Mouse (Mus musculus) heart, adult 18-20 months (tissue): Measurements from ENCODE around the gene Mup19. TPM values are rescaled to one million over a fixed set of nuclear protein-coding genes. Genes with fewer than 3 reads are reported as not detected.
"Not testable (repeated sequence)": the region's sequence is repeated elsewhere in the genome, so short reads cannot be mapped to it uniquely, and the experiment has no call there.

Source experiments
- DNase-seq, 2 experiments: peaks; one replicate each; pipeline ENCODE4 v3.0.0; 2021 to 2022; ENCODE audit warnings: mixed read lengths in 1 of 2
- long read RNA-seq, 2 experiments: library from polyadenylated mRNA; stranded (forward); transcript quantifications; one replicate each; pipeline ENCODE4 v2.0.0; 2021
- total RNA-seq, 2 experiments: library from RNA; stranded (reverse); gene quantifications; 2 replicates each; pipeline ENCODE4 v1.2.3; 2021

The Mup19 gene
- total RNA-seq, result not detected
- long read RNA-seq, experiment 1, result 0 reads
- long read RNA-seq, experiment 2, result 0 reads

- DNase-seq, result not testable (repeated sequence)
Observed at GRCm38 (mm10) chr4:61782169-61782568, at the start of gene Mup19. TSS of gene Mup19 (minus strand) at chr4:61782269.

DNA sequence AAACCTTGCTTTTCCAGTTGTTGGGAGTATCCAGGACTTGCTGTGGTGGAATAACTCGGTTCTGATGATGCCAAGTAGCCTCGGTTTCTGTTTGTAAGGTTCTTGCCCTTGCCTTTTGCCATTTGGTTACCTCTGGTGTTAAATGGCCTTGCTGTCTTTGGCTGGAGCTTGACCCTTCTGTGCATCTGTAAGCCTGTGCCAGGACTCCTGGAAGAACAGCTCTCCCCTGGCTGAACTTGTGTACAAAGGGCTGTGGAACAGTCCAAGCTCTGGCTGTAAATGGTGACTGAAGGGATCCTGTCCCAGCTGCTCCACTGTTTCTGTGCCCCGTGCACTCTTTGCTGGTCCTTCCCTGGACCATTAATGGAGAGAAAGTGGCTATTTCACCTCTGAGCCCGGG lies 47.1 kb upstream of the Mup19 start:
- DNase-seq, result no peak

DNA sequence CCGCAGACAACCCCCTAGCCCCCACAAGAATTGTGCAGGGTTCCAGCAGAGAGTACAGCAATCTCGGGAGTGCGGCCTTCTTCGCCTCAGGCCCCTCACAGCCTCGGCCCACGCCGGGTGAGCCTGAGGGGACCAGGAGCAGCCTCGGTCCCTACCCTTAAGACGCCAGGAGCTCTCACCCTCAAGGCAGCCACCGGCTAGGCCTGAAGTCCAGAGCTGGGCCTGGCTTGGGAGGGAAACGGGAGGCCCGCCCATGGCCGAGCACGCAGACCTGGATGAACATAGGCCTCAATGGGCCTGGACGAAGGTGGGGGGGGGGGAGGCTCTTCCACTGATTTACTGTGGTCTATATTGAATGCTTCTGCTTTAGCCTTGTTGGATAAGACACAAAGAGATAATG lies 41.1 kb upstream of the Mup19 start:
- DNase-seq, result no peak

DNA sequence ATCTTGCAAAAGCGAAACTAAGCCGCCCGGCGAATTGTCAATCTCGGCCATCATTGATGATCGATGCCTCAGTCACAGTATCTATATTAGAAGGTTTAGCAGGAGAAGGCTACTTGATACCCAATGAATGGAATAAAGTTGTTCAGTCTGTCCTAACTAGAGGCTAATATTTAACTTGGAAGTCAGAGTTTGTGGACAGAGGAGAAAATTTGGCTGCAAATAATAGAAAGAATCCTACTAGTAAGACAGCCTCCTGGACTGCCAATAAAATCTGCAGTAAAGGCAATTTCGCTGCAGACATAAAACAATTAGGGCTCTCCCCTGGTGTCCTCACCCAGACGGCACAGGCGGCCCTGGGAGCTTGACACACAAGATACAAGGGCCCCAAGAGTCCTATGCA lies 40.5 kb upstream of the Mup19 start:
- not testable (repeated sequence) for DNase-seq

GRCm38 (mm10) chr4:61815602-61816001 lies 33.5 kb upstream of the Mup19 start:
- no peak for DNase-seq

DNA sequence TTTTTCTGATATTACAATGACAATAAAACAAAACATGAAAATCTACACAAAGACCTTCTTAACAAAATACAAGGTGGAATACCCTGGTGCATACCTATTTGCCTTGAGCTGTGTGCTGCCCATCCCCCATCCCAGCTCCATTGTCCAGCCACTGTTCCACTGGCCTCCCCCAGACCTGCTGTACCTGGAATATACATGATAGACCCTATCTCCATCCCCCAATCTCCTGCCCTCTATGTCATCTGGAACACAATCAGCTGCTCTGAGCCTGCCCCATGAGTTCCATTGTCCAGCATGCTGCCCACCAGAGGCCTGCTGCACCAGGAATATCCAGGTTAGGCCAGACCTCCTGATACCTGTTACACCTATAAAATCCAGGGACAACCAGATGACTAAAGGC lies 31.4 kb upstream of the Mup19 start:
- DNase-seq, result no peak

GRCm38 (mm10) chr4:61811193-61811592 lies 29.1 kb upstream of the Mup19 start:
- DNase-seq, result peak in 1 of 2 experiments; percentile 18

- DNase-seq, result not testable (repeated sequence)
Observed at GRCm38 (mm10) chr4:61808926-61809325, 26.9 kb upstream of the Mup19 start.

- not testable (repeated sequence) for DNase-seq
Observed at GRCm38 (mm10) chr4:61789699-61790098, 7.6 kb upstream of the Mup19 start.

GRCm38 (mm10) chr4:61784231-61784630 lies 2.2 kb upstream of the Mup19 start:
- not testable (repeated sequence) for DNase-seq

Other genes with a start within 250 kb of the Mup19 start
- gene Mup17, start 186.4 kb downstream of the Mup19 start, total RNA-seq, result not detected
- gene Mup18, start 108.1 kb downstream of the Mup19 start, total RNA-seq, result not detected
- gene Mup5, start 53.0 kb upstream of the Mup19 start, total RNA-seq, result not detected